Mouse (Mus musculus): ENCODE measurements around the gene Tfdp2. TPM values are rescaled to one million over a fixed set of nuclear protein-coding genes. Genes with fewer than 3 reads are reported as not detected.

Tfdp2 gene
- polyA plus RNA-seq, 1 experiment from 2014 or later: 47.2 TPM

DNA sequence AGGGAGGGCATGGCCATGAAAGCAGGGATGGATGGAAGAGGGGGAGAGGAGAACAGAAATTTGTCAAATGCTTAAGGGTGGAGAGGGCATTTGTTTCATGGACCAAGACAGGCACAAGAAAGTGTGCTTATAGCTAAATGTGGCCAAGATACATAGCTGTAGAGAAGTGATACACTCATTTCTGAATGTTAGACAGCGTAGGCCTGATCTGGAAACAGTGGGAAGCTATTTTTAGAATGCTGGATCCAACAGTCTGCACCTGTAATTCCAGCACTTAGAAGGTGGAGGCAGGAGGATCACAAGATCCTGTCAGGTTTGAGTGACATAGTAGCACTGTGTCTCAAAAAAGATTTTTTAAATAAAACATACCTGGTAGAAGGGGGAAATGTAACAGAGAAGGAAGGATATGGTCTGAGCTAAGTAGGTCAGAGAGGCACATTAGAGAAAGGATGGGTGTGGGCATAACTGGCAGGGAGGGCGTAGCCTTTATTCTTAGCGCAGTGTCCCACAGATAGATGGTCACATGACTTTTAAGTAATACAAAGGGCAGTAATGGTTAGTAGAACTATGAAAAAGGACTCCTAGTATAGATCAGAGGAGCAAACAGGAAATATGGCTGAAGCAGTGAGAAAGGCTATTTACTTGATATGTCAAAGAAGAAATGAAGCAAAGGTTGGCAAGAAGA is 103.4 kb downstream of the Tfdp2 start:
- H3K4me2 ChIP-seq: no peak overlapping the region
- H3K9ac ChIP-seq (ENCODE audit: low read depth, low read length): no peak overlapping the region
- no peak overlapping the region for H3K27ac ChIP-seq (ENCODE audit: low read depth, low read length)
- no peak overlapping the region for H3K4me3 ChIP-seq (ENCODE audit: low read depth, low read length)
- ATAC-seq (replicated peaks; ENCODE audit: insufficient number of reproducible peaks, low FRiP score, low TSS enrichment): no peak
- H3K36me3 ChIP-seq (ENCODE audit: control insufficient read depth, insufficient read depth, low read length): peaks cover 16% of the 10 kb centered on the region
- no peaks in the 10 kb centered on the region for H3K4me1 ChIP-seq (ENCODE audit: control insufficient read depth, insufficient read depth, low read length)
- no peaks in the 10 kb centered on the region for H3K9me3 ChIP-seq (replicated peaks; ENCODE audit: control insufficient read depth, low read length)
- H3K27me3 ChIP-seq (ENCODE audit: control insufficient read depth, insufficient read depth, low read length): no peaks in the 10 kb centered on the region
- 77% methylated on average over 3 of the region's 3 CpGs for WGBS (ENCODE audit: insufficient replicate concordance)

DNA sequence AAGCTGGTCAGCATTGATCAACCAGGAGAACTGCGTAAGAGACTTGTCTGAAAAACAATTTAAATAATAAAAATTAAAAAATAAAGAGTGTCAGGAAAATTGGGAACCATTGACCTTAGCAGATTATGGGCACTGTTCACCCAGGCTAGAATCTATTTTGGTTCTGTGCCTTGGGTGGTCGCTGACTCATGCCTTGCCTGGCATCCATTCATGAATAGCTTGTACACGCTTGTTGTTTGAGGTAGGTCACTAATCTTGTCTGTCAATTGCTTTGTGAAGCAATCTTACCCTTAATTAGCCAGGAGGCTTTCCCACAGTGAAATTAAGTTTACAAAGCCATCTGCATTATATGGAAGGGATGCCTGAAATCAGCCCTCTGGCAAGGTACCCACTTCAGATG is 112.7 kb downstream of the Tfdp2 start:
- Histone ChIP-seq H3K27ac (ENCODE audit: low read depth, low read length) (no peak overlapping the region), H3K9ac (ENCODE audit: low read depth, low read length) (no peak overlapping the region), H3K36me3 (ENCODE audit: control insufficient read depth, insufficient read depth, low read length) (0 out of 2 replicates have a peak, but pooled peaks cover 9% of the 10 kb centered on the region), H3K4me3 (ENCODE audit: low read depth, low read length) (no peak overlapping the region), H3K9me3 (replicated peaks; ENCODE audit: control insufficient read depth, low read length) (no peaks in the 10 kb centered on the region), H3K4me1 (ENCODE audit: control insufficient read depth, insufficient read depth, low read length) (no peaks in the 10 kb centered on the region), H3K27me3 (ENCODE audit: control insufficient read depth, insufficient read depth, low read length) (no peaks in the 10 kb centered on the region), H3K4me2 (no peak overlapping the region)
- WGBS (ENCODE audit: insufficient replicate concordance): 92% methylated on average over 3 of the region's 3 CpGs
- no peak for ATAC-seq (replicated peaks; ENCODE audit: insufficient number of reproducible peaks, low FRiP score, low TSS enrichment)

DNA sequence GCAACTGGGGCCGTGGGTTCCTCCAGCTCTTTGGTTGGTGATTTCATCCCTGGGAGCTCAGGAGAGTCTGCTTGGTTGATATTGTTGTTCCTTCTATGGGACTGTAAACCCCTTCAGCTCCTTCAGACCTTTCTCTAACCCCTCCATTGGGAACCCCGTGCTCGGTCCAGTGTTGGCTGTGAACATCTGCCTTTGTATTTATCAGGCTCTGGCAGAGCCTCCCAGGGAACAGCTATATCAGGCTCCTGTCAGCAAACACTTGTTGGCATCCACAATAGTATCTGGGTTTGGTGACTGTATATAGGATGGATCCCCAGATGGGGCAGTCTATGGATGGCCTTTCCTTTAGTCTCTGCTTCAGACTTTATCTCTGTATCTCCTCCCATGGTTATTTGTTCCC is 116.0 kb downstream of the Tfdp2 start:
- H3K4me3 ChIP-seq (ENCODE audit: low read depth, low read length): no peak overlapping the region
- peaks cover 5% of the 10 kb centered on the region; the same call in 1 of the 2 replicates for H3K36me3 ChIP-seq (ENCODE audit: control insufficient read depth, insufficient read depth, low read length)
- no peak overlapping the region for H3K4me2 ChIP-seq
- ATAC-seq (replicated peaks; ENCODE audit: insufficient number of reproducible peaks, low FRiP score, low TSS enrichment): no peak
- H3K9me3 ChIP-seq (replicated peaks; ENCODE audit: control insufficient read depth, low read length): no peaks in the 10 kb centered on the region
- 80% methylated on average over 3 of the region's 3 CpGs for WGBS (ENCODE audit: insufficient replicate concordance)
- no peaks in the 10 kb centered on the region for H3K27me3 ChIP-seq (ENCODE audit: control insufficient read depth, insufficient read depth, low read length)
- no peak overlapping the region for H3K27ac ChIP-seq (ENCODE audit: low read depth, low read length)
- no peaks in the 10 kb centered on the region for H3K4me1 ChIP-seq (ENCODE audit: control insufficient read depth, insufficient read depth, low read length)
- no peak overlapping the region for H3K9ac ChIP-seq (ENCODE audit: low read depth, low read length)

DNA sequence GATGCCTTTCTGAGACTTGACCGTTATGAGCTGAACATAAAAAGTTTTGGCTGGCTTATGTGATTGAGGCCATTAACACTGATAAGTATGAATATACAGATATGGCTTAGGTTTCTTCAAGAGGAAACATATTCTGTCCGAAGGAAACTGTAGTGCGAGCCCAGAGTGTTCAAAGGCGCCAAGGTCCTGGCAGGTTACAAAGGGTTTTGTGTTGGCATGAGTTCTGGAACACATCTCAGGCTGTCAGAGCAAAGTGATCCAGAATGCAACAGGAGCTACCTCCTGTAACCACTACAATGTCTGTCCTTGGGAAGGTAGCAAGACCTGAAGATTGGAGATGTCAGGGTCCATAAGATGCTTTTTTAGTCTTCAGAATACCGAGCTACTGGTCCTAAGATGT is 123.3 kb downstream of the Tfdp2 start:
- peaks cover 2% of the 10 kb centered on the region for H3K36me3 ChIP-seq (ENCODE audit: control insufficient read depth, insufficient read depth, low read length)
- no peaks in the 10 kb centered on the region for H3K9me3 ChIP-seq (replicated peaks; ENCODE audit: control insufficient read depth, low read length)
- no peak overlapping the region for H3K27ac ChIP-seq (ENCODE audit: low read depth, low read length)

DNA sequence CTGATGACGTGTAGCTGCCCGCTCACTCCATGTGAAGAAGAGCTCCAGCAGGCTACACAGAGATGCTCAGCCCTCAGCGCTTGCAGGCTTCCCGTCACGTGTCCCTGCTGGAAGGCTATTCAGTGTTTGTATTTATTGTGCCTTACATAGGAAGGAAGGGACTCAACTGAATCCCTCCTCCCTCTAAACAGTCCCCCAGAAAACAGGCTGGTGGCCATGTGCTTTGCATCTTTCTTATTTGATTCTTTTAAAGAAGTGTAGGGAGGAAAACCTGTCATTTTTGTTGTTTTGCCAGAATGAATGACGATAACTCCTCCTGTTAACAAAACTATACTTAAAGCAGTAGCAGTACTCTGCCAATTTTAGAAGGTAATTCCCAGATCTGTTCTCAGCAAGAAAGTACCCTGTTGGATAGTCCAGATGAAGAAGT is 124.5 kb downstream of the Tfdp2 start:
- Histone ChIP-seq H3K9ac (ENCODE audit: low read depth, low read length) (no peak overlapping the region), H3K4me3 (ENCODE audit: low read depth, low read length) (no peak overlapping the region), H3K9me3 (replicated peaks; ENCODE audit: control insufficient read depth, low read length) (no peaks in the 10 kb centered on the region), H3K4me1 (ENCODE audit: control insufficient read depth, insufficient read depth, low read length) (no peaks in the 10 kb centered on the region), H3K27me3 (ENCODE audit: control insufficient read depth, insufficient read depth, low read length) (no peaks in the 10 kb centered on the region), H3K4me2 (no peak overlapping the region), H3K36me3 (ENCODE audit: control insufficient read depth, insufficient read depth, low read length) (peaks cover 2% of the 10 kb centered on the region), H3K27ac (ENCODE audit: low read depth, low read length) (no peak overlapping the region)
- 83% methylated on average over 6 of the region's 6 CpGs for WGBS (ENCODE audit: insufficient replicate concordance)
- no peak for ATAC-seq (replicated peaks; ENCODE audit: insufficient number of reproducible peaks, low FRiP score, low TSS enrichment)

More for the DNA sequence above, 123.3 kb downstream of the Tfdp2 start:
- no peak overlapping the region for H3K4me3 ChIP-seq (ENCODE audit: low read depth, low read length)
- 79% methylated on average over 5 of the region's 5 CpGs for WGBS (ENCODE audit: insufficient replicate concordance)
- no peak overlapping the region for H3K9ac ChIP-seq (ENCODE audit: low read depth, low read length)
- no peaks in the 10 kb centered on the region for H3K4me1 ChIP-seq (ENCODE audit: control insufficient read depth, insufficient read depth, low read length)
- no peak overlapping the region for H3K4me2 ChIP-seq
- no peaks in the 10 kb centered on the region for H3K27me3 ChIP-seq (ENCODE audit: control insufficient read depth, insufficient read depth, low read length)
- no peak for ATAC-seq (replicated peaks; ENCODE audit: insufficient number of reproducible peaks, low FRiP score, low TSS enrichment)

DNA sequence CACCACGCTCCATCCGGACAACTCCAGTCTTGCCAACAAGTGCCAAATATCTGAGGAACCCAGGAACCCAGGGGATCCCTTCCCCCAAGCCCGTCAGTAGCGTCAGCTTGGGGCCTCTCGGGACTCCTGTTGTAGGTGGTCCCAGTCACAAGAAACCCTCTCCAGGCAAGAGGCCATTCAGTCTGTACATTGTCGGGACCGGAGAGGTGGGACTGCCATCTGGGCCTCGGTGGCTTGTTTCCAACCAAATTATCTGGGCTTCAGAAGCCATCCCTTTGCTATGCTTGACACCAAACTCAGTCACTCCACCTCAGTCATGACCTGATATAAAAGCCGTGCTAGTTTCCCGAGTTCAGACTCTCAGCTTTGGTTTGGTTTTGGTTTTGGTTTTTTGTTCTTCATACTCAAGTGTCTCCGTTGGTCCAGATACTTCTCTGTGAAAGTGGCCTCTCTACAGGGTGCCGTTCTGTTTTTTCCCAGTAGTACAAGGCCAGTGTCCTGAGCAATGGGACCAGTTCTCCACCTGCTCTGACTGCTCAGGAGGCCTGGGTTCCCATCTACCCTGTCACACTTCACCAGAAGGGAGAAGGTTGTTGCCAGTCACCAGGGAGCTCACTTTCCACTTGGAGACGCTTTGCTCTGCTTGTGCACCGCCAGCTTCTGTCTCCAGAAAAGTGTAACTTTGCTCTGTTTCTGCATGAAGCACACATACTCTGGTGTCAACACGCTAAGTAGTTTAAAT is 126.5 kb downstream of the Tfdp2 start:
- Histone ChIP-seq H3K27me3 (ENCODE audit: control insufficient read depth, insufficient read depth, low read length) (no peaks in the 10 kb centered on the region), H3K4me1 (ENCODE audit: control insufficient read depth, insufficient read depth, low read length) (peaks cover 4% of the 10 kb centered on the region), H3K9me3 (replicated peaks; ENCODE audit: control insufficient read depth, low read length) (no peaks in the 10 kb centered on the region), H3K9ac (ENCODE audit: low read depth, low read length) (no peak overlapping the region), H3K27ac (ENCODE audit: low read depth, low read length) (no peak overlapping the region), H3K4me2 (no peak overlapping the region), H3K4me3 (ENCODE audit: low read depth, low read length) (no peak overlapping the region), H3K36me3 (ENCODE audit: control insufficient read depth, insufficient read depth, low read length) (no peaks in the 10 kb centered on the region; the same call in 1 of the 2 replicates)
- ATAC-seq (replicated peaks; ENCODE audit: insufficient number of reproducible peaks, low FRiP score, low TSS enrichment): no peak
- 88% methylated on average over 15 of the region's 15 CpGs for WGBS (ENCODE audit: insufficient replicate concordance)

DNA sequence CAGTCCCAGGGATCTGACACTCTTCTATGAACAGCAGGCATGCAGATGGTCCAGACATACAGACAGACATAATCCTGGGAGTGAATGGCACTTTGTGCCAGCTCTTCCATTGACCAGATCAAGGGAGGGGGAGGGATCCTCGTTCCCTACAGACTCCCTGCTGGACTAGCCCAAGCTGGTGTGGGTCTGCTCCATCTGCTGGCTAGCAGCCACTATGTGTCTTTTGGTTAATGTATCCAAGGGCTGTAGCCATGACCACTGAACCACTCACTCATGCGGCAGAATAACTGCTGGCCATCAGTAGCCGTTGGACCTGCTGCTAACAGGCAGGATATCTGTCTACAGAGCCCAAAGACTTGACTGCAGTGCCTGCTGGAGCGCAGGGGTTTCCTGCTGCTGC is 128.4 kb downstream of the Tfdp2 start:
- H3K9me3 ChIP-seq (replicated peaks; ENCODE audit: control insufficient read depth, low read length): no peaks in the 10 kb centered on the region
- ATAC-seq (replicated peaks; ENCODE audit: insufficient number of reproducible peaks, low FRiP score, low TSS enrichment): no peak
- no peak overlapping the region for H3K9ac ChIP-seq (ENCODE audit: low read depth, low read length)
- H3K4me2 ChIP-seq: no peak overlapping the region
- no peak overlapping the region for H3K27ac ChIP-seq (ENCODE audit: low read depth, low read length)
- no peak overlapping the region for H3K4me3 ChIP-seq (ENCODE audit: low read depth, low read length)
- 56% methylated on average over 4 of the region's 4 CpGs for WGBS (ENCODE audit: insufficient replicate concordance)
- peaks cover 4% of the 10 kb centered on the region for H3K4me1 ChIP-seq (ENCODE audit: control insufficient read depth, insufficient read depth, low read length)
- H3K27me3 ChIP-seq (ENCODE audit: control insufficient read depth, insufficient read depth, low read length): no peaks in the 10 kb centered on the region
- no peaks in the 10 kb centered on the region for H3K36me3 ChIP-seq (ENCODE audit: control insufficient read depth, insufficient read depth, low read length)

DNA sequence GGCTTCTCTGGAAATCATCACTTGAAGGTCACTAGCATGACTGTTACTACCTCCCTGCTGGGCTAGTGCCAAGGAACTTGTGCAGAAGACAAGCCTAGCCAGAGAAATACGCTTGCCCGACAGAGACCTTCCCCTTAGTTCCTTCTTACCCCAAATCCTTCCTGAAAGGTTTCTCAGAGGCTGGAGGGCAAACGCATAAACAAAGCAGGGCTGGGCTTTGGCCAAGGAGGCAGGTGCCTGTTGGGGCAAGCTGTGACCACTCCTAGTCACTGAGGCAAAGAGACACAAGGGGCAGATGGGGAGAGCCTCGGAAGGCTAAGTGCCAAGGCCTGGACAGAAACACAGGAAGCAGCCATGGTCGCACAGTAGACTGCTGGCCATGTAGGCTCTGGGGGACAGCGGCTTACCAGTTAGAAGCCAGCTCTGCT is 130.4 kb downstream of the Tfdp2 start:
- Histone ChIP-seq H3K36me3 (ENCODE audit: control insufficient read depth, insufficient read depth, low read length) (no peaks in the 10 kb centered on the region), H3K27me3 (ENCODE audit: control insufficient read depth, insufficient read depth, low read length) (no peaks in the 10 kb centered on the region), H3K4me3 (ENCODE audit: low read depth, low read length) (no peak overlapping the region), H3K9ac (ENCODE audit: low read depth, low read length) (no peak overlapping the region), H3K4me2 (no peak overlapping the region), H3K27ac (ENCODE audit: low read depth, low read length) (peak overlapping the region; percentile 43; the same call in 1 of the 2 replicates), H3K4me1 (ENCODE audit: control insufficient read depth, insufficient read depth, low read length) (peaks cover 4% of the 10 kb centered on the region), H3K9me3 (replicated peaks; ENCODE audit: control insufficient read depth, low read length) (no peaks in the 10 kb centered on the region)
- ATAC-seq (replicated peaks; ENCODE audit: insufficient number of reproducible peaks, low FRiP score, low TSS enrichment): no peak
- WGBS (ENCODE audit: insufficient replicate concordance): 61% methylated on average over 6 of the region's 6 CpGs

Data from heart, embryonic 11.5 days (tissue).